ENCODE assay signal across 8 mouse cellular contexts in the genomic region with DNA sequence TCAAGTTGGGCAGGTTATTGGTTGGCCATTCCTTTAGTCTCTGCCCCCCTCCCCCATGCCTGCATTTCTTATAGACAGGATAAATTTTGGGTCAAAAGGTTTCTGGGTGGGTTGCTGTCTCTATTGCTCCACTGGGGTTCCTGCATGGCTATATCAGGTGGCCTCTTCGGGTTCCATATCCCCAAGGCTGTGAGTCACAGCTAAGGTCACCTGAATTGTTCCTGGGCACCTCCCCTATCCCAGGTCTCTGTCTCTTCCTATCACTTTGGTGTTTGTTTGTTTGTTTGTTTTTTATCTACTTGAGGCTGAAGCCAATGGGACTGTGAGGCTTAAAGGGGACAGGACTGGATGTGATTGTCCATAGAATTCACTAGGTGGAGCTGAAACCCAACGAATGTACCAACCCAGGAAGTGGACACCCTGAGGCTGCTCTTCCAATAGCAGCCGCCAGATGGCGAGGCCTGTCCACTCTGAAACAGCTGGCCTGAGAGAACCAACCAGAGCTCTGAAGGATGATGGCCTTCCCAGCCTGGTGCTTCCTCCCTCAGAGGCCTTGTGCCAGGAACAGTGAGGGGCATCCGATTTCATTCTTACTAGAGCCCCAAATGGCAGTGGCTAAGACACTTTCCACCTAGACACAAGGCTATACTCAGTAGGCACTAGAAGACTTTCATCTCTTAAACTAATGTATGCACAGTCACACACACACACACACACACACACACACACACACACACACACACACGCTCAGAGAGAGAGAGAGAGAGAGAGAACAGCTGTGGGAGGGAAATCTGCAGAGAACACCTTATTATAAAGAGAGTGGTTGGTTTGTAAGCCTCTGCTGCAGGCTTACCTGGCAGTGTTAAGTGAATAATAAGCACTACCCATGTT. TPM values are rescaled to one million over a fixed set of nuclear protein-coding genes. Genes with fewer than 3 reads are reported as not detected.
DNase-seq lines count a peak whose midpoint lies in the region; ATAC-seq lines count a peak whose summit lies in the region.

No protein-coding gene starts in this region.

- 24% methylated on average over 6 of the region's 6 CpGs for WGBS in forebrain, embryonic 16.5 days

- H3K9me3 ChIP-seq in forebrain, embryonic 16.5 days (ENCODE audit: control insufficient read depth, low read length), result no peaks in the 10 kb centered on the region

- intact Hi-C loops in heart, postnatal 25 days (cut with DNase I), result loop anchor here (1.0 kb wide), 2 partner anchors 65 to 180 kb away; no protein-coding TSS in a partner anchor

- no peaks in the 10 kb centered on the region for H3K36me3 ChIP-seq in forebrain, embryonic 16.5 days (ENCODE audit: control insufficient read depth, insufficient read depth)

- no peaks in the 10 kb centered on the region for H3K27me3 ChIP-seq in forebrain, embryonic 16.5 days (replicated peaks; ENCODE audit: control insufficient read depth, insufficient read depth, low read length)

- no peak overlapping the region for H3K9ac ChIP-seq in forebrain, embryonic 16.5 days (replicated peaks; ENCODE audit: low read depth, low read length)

- DNase-seq in ES-CJ7 (ENCODE audit: low read depth, low spot score), result peak; percentile 86
- peak; percentile 42 for DNase-seq in cerebellum, adult 11-12 months
- DNase-seq in heart, postnatal 25 days (ENCODE audit: low spot score), result peak; percentile 73
- DNase-seq in layer of hippocampus, adult 11-12 months (ENCODE audit: low spot score), result peak; percentile 94
- DNase-seq in lung, adult 18-20 months, result peak; percentile 83 to 88
- peak; percentile 94 for DNase-seq in testis, postnatal 10 days (ENCODE audit: low spot score)

- peak; percentile 89 for ATAC-seq in forebrain, embryonic 16.5 days
- peak; percentile 87 for ATAC-seq in neutrophil, adult 5-6 weeks (ENCODE audit: extremely low read depth, insufficient number of reproducible peaks, low FRiP score, poor library complexity, severe bottlenecking)

- H3K4me2 ChIP-seq in forebrain, embryonic 16.5 days (ENCODE audit: low read length), result no peak overlapping the region

- no peaks in the 10 kb centered on the region for H3K4me1 ChIP-seq in forebrain, embryonic 16.5 days (replicated peaks; ENCODE audit: control insufficient read depth, insufficient read depth, low read length)

- no peak overlapping the region for H3K4me3 ChIP-seq in forebrain, embryonic 16.5 days (replicated peaks; ENCODE audit: low read length)

- no peak overlapping the region for H3K27ac ChIP-seq in forebrain, embryonic 16.5 days (ENCODE audit: low read length)

RNA-seq across cellular contexts. Expression of a gene that starts 8.9 kb away (rescaled TPM):
- 10.3 and 16.8 TPM in 2 replicates for polyA plus RNA-seq in forebrain, embryonic 16.5 days (2015; fragmentation: Nextera tagmentation; extraction: Ambion mirVana)
- 100 to 1,000 TPM in 1 of 2 experiments, 10 to 100 TPM in 1; 94.3 to 106 TPM for total RNA-seq in heart, postnatal 25 days (2021)
- 0.86 TPM in 1 of 2 replicates, not detected in the other for total RNA-seq in neutrophil, adult 5-6 weeks (2017)

RNA-seq across cellular contexts. Expression of a gene that starts 37.0 kb away (rescaled TPM):
- 5.5 and 7.3 TPM in 2 replicates for polyA plus RNA-seq in forebrain, embryonic 16.5 days (2015; fragmentation: Nextera tagmentation; extraction: Ambion mirVana)
- total RNA-seq in heart, postnatal 25 days (2021), result 1 to 10 TPM; 1.0 to 1.6 TPM
- 159 and 165 TPM in 2 replicates for total RNA-seq in neutrophil, adult 5-6 weeks (2017)

Comparison
In these comparisons a context has a peak if more than half of its experiments do, and no peak if none do; other contexts are left out.
1. DNase-seq: peak in every context shown above with its lines; median percentile 94 in layer of hippocampus, adult 11-12 months; 94 in testis, postnatal 10 days; 86 in ES-CJ7; 86 in lung, adult 18-20 months; 73 in heart, postnatal 25 days; 42 in cerebellum, adult 11-12 months.
2. RNA of a gene that starts 8.9 kb away (total RNA-seq): 94.3 to 106 TPM in heart, postnatal 25 days; 0.86 TPM in neutrophil, adult 5-6 weeks; every median in the first group is over 10 times any median in the second.
3. RNA of a gene that starts 37.0 kb away (total RNA-seq): 159 to 165 TPM in neutrophil, adult 5-6 weeks; 1.0 to 1.6 TPM in heart, postnatal 25 days; every median in the first group is over 10 times any median in the second.